Mouse (Mus musculus) erythroblast, embryonic 14.5 days (primary cell): ENCODE results near the gene Sec24d. TPM values are rescaled to one million over a fixed set of nuclear protein-coding genes. Genes with fewer than 3 reads are reported as not detected.

ENCODE experiments used
- H3K27me3 ChIP-seq: 2 replicates; pipeline ENCODE4 v1.6.1; 2012; ENCODE audit warnings: inconsistent platforms; ENCODE audit not compliant: control insufficient read depth
- H3K36me3 ChIP-seq: 2 replicates; pipeline ENCODE4 v1.6.1; 2012; ENCODE audit warnings: mild to moderate bottlenecking, inconsistent platforms; ENCODE audit not compliant: control insufficient read depth
- H3K4me1 ChIP-seq: 2 replicates; pipeline ENCODE4 v1.6.1; 2012; ENCODE audit warnings: inconsistent platforms; ENCODE audit not compliant: control insufficient read depth
- H3K4me3 ChIP-seq: replicated peaks from 2 replicates; pipeline ENCODE3; 2012; ENCODE audit warnings: moderate library complexity, mild to moderate bottlenecking, inconsistent platforms
- H3K9me3 ChIP-seq: 2 replicates; pipeline ENCODE4 v1.6.1; 2012; ENCODE audit warnings: low read length, inconsistent platforms, mixed read lengths; ENCODE audit not compliant: control insufficient read depth
- GATA1 ChIP-seq: IDR thresholded peaks from 2 replicates; pipeline ENCODE4 v1.6.1; 2012; ENCODE audit warnings: low read length, inconsistent platforms, mixed read lengths
- TAL1 ChIP-seq: IDR thresholded peaks from 3 replicates; pipeline ENCODE4 v1.6.1; 2012; ENCODE audit warnings: low read length, inconsistent platforms, mixed read lengths
- polyA plus RNA-seq: library from polyadenylated mRNA; stranded (reverse); fragments of >175 nt; gene quantifications from 2 replicates; pipeline ENCODE4 v1.2.3, GENCODE M21; 2012

Gene Sec24d
- polyA plus RNA-seq, 1 experiment = 0.08 TPM

DNA sequence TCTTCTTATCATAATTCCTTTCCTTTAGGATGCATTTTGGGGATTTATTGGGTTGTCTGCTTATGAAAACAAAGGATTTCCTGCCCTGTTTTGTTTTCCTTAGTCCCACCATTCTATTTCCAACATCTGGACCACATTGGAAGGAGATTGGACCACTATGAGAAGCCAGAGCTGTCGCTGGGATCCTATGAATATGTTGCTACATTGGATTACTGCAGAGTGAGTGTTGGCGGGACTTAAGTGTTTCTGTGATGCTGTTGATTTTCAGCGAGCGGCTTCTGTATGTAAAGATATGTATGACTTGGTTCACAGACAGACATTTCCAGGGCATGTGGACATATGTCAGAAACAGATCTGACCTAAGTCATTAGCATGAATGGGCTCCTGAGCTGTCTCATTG is 63.0 kb downstream of the Sec24d start:
- Histone ChIP-seq H3K27me3 (no peaks in the 10 kb centered on the region), H3K36me3 (peaks cover 2% of the 10 kb centered on the region; the same call in 1 of the 2 replicates), H3K4me3 (no peak overlapping the region), H3K4me1 (no peaks in the 10 kb centered on the region), H3K9me3 (no peaks in the 10 kb centered on the region)
- TF ChIP-seq GATA1 (no peak), TAL1 (no peak)

DNA sequence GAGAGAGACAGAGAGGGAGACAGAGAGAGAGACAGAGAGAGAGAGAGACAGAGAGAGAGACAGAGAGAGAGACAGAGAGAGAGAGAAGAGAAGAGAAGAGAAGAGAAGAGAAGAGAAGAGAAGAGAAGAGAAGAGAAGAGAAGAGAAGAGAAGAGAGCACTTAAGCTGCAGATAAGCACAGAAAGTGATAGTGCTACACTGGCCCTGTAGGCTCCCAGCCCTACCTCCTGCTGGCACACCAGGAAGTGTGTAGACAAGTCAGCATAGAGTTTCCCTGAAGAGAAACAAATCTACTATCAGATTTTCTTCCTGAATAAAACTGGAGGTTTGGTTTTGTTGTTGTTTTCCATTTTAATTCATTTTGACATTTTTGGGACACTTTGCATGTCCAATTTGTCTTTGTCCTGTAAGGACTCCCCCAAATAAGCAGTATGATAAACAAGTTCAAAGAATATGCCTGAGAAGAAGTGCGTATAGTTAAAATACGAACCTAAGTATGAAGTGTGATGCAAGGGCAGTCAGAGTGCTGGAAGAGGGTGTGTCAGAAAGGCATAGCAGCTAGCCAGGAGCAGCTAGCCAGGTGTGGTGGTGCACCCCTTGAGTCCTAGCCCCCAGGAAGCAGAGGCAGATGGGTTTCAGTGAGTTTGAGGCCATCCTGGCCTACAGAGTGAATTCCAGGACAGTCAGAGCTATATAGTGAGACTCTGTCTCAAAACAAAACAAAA is 65.2 kb downstream of the Sec24d start:
- Histone ChIP-seq H3K4me3 (no peak overlapping the region), H3K27me3 (no peaks in the 10 kb centered on the region), H3K9me3 (no peaks in the 10 kb centered on the region), H3K4me1 (no peaks in the 10 kb centered on the region), H3K36me3 (peaks cover under 1% of the 10 kb centered on the region; the same call in 1 of the 2 replicates)
- TF ChIP-seq GATA1 (no peak), TAL1 (no peak)

DNA sequence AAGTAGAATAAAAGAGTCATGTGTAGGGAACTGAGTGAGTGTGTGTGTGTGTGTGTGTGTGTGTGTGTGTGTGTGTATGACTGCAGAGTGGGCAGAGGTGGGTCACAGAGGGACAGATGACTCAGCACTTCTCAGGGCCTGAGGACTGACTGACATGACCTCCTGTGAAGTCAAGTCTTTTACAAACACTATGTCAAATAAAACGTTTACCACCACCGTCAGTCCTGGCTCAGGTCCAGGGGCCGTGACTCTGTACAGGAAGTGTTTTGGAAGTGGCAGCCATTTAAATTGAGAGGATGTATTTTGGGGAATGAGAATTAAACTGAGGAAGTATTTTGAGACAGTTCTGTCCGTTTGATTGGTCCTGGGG is 65.8 kb downstream of the Sec24d start:
- Histone ChIP-seq H3K9me3 (no peaks in the 10 kb centered on the region), H3K4me3 (no peak overlapping the region), H3K4me1 (no peaks in the 10 kb centered on the region), H3K36me3 (no peaks in the 10 kb centered on the region; the same call in 1 of the 2 replicates), H3K27me3 (no peaks in the 10 kb centered on the region)
- TF ChIP-seq GATA1 (no peak), TAL1 (no peak)

DNA sequence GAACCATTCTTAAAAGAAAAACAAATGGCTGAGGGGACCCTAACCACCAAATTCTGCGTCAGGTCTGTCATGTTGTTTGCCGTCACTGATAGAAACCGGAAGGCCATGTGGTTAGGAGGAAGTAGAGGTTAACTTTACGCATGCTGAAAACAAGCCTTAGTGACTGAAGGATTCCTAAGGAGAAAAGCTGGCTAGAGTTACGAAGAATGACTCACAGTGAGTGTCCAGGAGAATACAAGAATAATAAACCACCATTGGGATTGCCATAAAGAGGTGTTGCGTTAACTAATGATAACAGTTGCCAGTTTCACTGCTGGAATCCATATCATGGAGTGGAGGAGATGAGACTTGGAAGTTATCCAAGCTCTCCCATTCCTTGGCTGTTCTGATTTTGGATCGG is 67.7 kb downstream of the Sec24d start:
- no peaks in the 10 kb centered on the region for H3K4me1 ChIP-seq
- TF ChIP-seq GATA1 (no peak), TAL1 (no peak)
- no peak overlapping the region for H3K4me3 ChIP-seq

DNA sequence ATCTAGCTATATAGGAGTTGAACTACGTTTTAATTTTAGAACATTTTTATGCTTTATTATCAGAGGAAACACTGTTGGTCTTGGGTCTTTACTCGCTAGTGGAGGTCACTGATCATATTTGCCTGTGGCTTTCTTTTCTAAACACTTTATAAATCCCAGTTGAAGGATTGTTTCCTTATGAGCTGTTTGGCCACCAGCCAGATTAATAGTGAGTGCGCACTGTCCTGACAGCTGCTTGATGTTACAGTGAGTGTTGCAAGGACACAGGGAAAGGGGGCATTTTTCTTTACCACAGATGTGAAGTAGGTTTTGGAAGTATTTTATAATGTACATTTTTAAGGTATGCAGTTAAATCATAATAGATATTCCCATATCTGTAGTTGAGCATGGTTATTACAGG is 68.2 kb downstream of the Sec24d start:
- no peaks in the 10 kb centered on the region; the same call in 1 of the 2 replicates for H3K36me3 ChIP-seq
- H3K4me1 ChIP-seq = no peaks in the 10 kb centered on the region
- no peak for TF ChIP-seq GATA1
- no peak for TF ChIP-seq TAL1
- H3K4me3 ChIP-seq = no peak overlapping the region
- no peaks in the 10 kb centered on the region for H3K9me3 ChIP-seq
- no peaks in the 10 kb centered on the region for H3K27me3 ChIP-seq

More for the DNA sequence above, 67.7 kb downstream of the Sec24d start:
- no peaks in the 10 kb centered on the region for H3K27me3 ChIP-seq
- H3K9me3 ChIP-seq = no peaks in the 10 kb centered on the region
- H3K36me3 ChIP-seq = no peaks in the 10 kb centered on the region; the same call in 1 of the 2 replicates

DNA sequence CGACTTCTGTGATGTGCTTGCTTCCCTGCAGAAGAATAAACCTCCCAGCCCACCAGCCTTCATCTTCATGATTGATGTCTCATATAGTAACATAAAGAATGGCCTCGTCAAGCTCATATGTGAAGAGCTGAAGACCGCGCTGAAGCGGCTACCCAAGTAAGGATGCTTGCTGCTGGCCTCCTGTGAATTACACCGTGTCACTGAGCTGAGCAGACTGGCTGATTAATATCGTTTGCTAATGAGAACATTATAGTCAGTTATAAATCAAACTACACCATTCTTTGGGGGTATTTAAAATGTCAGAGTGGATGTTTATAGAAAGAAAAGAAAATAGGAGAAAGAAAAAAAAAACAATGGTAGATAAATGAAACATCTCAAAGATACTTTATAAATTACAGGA is 69.2 kb downstream of the Sec24d start:
- no peak overlapping the region for H3K4me3 ChIP-seq
- no peaks in the 10 kb centered on the region for H3K4me1 ChIP-seq
- H3K36me3 ChIP-seq = no peaks in the 10 kb centered on the region; the same call in 1 of the 2 replicates
- TF ChIP-seq TAL1 (no peak), GATA1 (no peak)
- H3K27me3 ChIP-seq = no peaks in the 10 kb centered on the region
- H3K9me3 ChIP-seq = no peaks in the 10 kb centered on the region

DNA sequence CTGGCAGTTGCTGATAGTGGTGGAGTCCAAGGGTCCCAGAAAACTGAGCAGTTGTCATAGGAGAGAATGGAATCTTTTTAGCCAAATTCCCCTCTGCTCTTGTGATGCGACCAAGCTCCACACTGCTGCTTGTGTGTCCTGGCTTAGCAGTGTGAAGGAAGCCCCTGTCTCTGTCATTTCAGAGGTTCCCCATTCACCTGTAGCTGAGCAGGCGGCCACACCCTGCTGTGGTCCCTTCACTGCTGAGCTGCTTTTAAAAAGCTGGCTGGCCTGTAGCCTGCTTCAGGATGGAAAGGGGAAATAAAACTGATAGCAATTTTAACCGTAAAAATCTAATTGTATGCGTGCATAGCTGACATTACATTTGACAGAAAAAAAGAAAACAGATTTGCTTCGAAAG is 69.7 kb downstream of the Sec24d start:
- Histone ChIP-seq H3K4me1 (no peaks in the 10 kb centered on the region), H3K27me3 (no peaks in the 10 kb centered on the region), H3K36me3 (no peaks in the 10 kb centered on the region; the same call in 1 of the 2 replicates), H3K4me3 (no peak overlapping the region), H3K9me3 (no peaks in the 10 kb centered on the region)
- no peak for TF ChIP-seq TAL1
- no peak for TF ChIP-seq GATA1

DNA sequence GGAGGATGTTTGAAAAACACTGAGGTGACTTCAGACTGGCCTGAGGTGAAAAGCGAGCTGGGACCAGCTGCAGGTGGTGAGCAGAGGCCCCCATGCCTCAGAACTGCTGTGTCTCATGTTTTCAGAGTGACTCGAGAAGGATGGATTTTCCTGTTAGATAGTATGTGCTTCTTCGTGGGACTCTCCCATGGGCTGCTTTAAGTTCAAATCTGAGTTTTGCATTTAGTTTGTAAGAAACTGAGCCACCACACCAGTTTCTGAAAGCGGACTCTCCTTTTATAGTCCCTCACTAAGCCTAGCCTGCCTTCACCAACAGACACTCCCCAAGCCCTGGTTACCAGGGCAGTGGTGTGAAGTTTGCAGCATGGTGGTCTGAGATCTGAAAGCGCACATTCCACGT is 70.6 kb downstream of the Sec24d start:
- Histone ChIP-seq H3K27me3 (no peaks in the 10 kb centered on the region), H3K36me3 (no peaks in the 10 kb centered on the region; the same call in 1 of the 2 replicates), H3K9me3 (no peaks in the 10 kb centered on the region), H3K4me1 (no peaks in the 10 kb centered on the region), H3K4me3 (no peak overlapping the region)
- TF ChIP-seq TAL1 = no peak
- no peak for TF ChIP-seq GATA1

DNA sequence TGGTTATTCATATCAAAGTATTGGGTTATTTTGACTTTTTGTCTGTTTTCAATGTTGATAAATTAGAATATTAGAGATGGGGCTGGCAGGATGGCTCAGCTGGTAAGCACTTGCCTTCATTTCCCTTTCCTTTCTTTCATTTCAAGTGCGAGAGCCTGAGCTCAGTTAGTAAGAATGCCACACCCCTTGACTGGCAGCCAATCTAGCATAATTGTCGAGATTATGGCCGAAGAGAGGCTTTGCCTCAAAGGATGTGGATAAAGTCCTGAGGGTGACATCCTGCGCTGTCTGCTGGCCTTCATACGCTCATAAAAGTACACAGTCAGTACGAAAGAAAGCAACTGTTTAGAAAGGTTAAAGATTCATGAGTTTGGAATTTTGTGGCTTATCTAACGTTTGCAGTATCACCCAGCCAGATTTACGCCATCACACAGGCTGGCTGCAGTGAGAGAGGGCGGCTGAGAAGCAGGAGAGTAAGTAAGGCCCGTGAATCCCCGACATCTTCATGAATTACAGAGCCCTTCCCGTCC is 71.5 kb downstream of the Sec24d start:
- Histone ChIP-seq H3K27me3 (no peaks in the 10 kb centered on the region), H3K4me3 (no peak overlapping the region), H3K4me1 (no peaks in the 10 kb centered on the region), H3K9me3 (no peaks in the 10 kb centered on the region), H3K36me3 (no peaks in the 10 kb centered on the region; the same call in 1 of the 2 replicates)
- TF ChIP-seq GATA1 (no peak), TAL1 (no peak)
